Mouse (Mus musculus): ENCODE measurements around the gene Cryba4. TPM values are rescaled to one million over a fixed set of nuclear protein-coding genes. Genes with fewer than 3 reads are reported as not detected.

Cryba4 gene
- polyA plus RNA-seq, 1 experiment from 2014 or later, result 3.0 TPM

GRCm38 (mm10) chr5:112220203-112220602, 32.1 kb downstream of the Cryba4 start:
- WGBS, result 72% methylated on average over 8 of the region's 8 CpGs
- Histone ChIP-seq H3K4me2 (ENCODE audit: low read length) (no peak overlapping the region), H3K27ac (ENCODE audit: low read depth) (no peak overlapping the region), H3K36me3 (ENCODE audit: control insufficient read depth, insufficient read depth, low read length) (no peaks in the 10 kb centered on the region), H3K4me3 (ENCODE audit: low read depth, low read length) (no peak overlapping the region), H3K9ac (ENCODE audit: low read length) (no peak overlapping the region), H3K27me3 (replicated peaks; ENCODE audit: control insufficient read depth, insufficient read depth, low read length) (peaks cover 8% of the 10 kb centered on the region; the same call in 1 of the 2 replicates), H3K4me1 (replicated peaks; ENCODE audit: control insufficient read depth, insufficient read depth, low read length) (peaks cover 9% of the 10 kb centered on the region), H3K9me3 (ENCODE audit: control insufficient read depth, low read length) (no peaks in the 10 kb centered on the region)
- DNase-seq (ENCODE audit: low spot score) (no peak), ATAC-seq (replicated peaks; ENCODE audit: low FRiP score, low TSS enrichment, low read depth) (no peak)

- Histone ChIP-seq H3K4me1 (replicated peaks; ENCODE audit: control insufficient read depth, insufficient read depth, low read length) (peaks cover 11% of the 10 kb centered on the region), H3K27ac (ENCODE audit: low read depth) (no peak overlapping the region), H3K4me2 (ENCODE audit: low read length) (no peak overlapping the region), H3K9ac (ENCODE audit: low read length) (no peak overlapping the region), H3K4me3 (ENCODE audit: low read depth, low read length) (no peak overlapping the region), H3K27me3 (replicated peaks; ENCODE audit: control insufficient read depth, insufficient read depth, low read length) (0 out of 2 replicates have a peak, but pooled peaks cover 1% of the 10 kb centered on the region), H3K9me3 (ENCODE audit: control insufficient read depth, low read length) (no peaks in the 10 kb centered on the region), H3K36me3 (ENCODE audit: control insufficient read depth, insufficient read depth, low read length) (no peaks in the 10 kb centered on the region)
- no peak for DNase-seq (ENCODE audit: low spot score)
- ATAC-seq (replicated peaks; ENCODE audit: low FRiP score, low TSS enrichment, low read depth), result no peak
- WGBS, result 45% methylated on average over 1 of the region's 1 CpGs
These were observed 32.9 kb downstream of the Cryba4 start for GRCm38 (mm10) chr5:112219398-112219797.

GRCm38 (mm10) chr5:112218679-112219078, 33.6 kb downstream of the Cryba4 start:
- Histone ChIP-seq H3K36me3 (ENCODE audit: control insufficient read depth, insufficient read depth, low read length) (no peaks in the 10 kb centered on the region), H3K27ac (ENCODE audit: low read depth) (no peak overlapping the region), H3K9ac (ENCODE audit: low read length) (no peak overlapping the region), H3K4me1 (replicated peaks; ENCODE audit: control insufficient read depth, insufficient read depth, low read length) (peaks cover 17% of the 10 kb centered on the region), H3K9me3 (ENCODE audit: control insufficient read depth, low read length) (no peaks in the 10 kb centered on the region), H3K27me3 (replicated peaks; ENCODE audit: control insufficient read depth, insufficient read depth, low read length) (no peaks in the 10 kb centered on the region), H3K4me3 (ENCODE audit: low read depth, low read length) (no peak overlapping the region), H3K4me2 (ENCODE audit: low read length) (no peak overlapping the region)
- no peak for ATAC-seq (replicated peaks; ENCODE audit: low FRiP score, low TSS enrichment, low read depth)
- no peak for DNase-seq (ENCODE audit: low spot score)
- WGBS, result 75% methylated on average over 4 of the region's 4 CpGs

- DNase-seq (ENCODE audit: low spot score), result no peak
- 64% methylated on average over 22 of the region's 22 CpGs for WGBS
- no peak for ATAC-seq (replicated peaks; ENCODE audit: low FRiP score, low TSS enrichment, low read depth)
- no peaks in the 10 kb centered on the region for H3K9me3 ChIP-seq (ENCODE audit: control insufficient read depth, low read length)
- H3K4me3 ChIP-seq (ENCODE audit: low read depth, low read length), result no peak overlapping the region
- H3K27me3 ChIP-seq (replicated peaks; ENCODE audit: control insufficient read depth, insufficient read depth, low read length), result no peaks in the 10 kb centered on the region
- peaks cover 18% of the 10 kb centered on the region for H3K4me1 ChIP-seq (replicated peaks; ENCODE audit: control insufficient read depth, insufficient read depth, low read length)
- H3K4me2 ChIP-seq (ENCODE audit: low read length), result no peak overlapping the region
- no peak overlapping the region for H3K27ac ChIP-seq (ENCODE audit: low read depth)
- H3K36me3 ChIP-seq (ENCODE audit: control insufficient read depth, insufficient read depth, low read length), result no peaks in the 10 kb centered on the region
- H3K9ac ChIP-seq (ENCODE audit: low read length), result no peak overlapping the region
These were observed 35.3 kb downstream of the Cryba4 start for GRCm38 (mm10) chr5:112217031-112217430.

- DNase-seq (ENCODE audit: low spot score), result no peak
- ATAC-seq (replicated peaks; ENCODE audit: low FRiP score, low TSS enrichment, low read depth), result no peak
- no peaks in the 10 kb centered on the region for H3K27me3 ChIP-seq (replicated peaks; ENCODE audit: control insufficient read depth, insufficient read depth, low read length)
- H3K27ac ChIP-seq (ENCODE audit: low read depth), result peak overlapping the region; percentile 57; the same call in 1 of the 2 replicates
- H3K36me3 ChIP-seq (ENCODE audit: control insufficient read depth, insufficient read depth, low read length), result no peaks in the 10 kb centered on the region
- WGBS, result 72% methylated on average over 7 of the region's 7 CpGs
- no peak overlapping the region for H3K4me2 ChIP-seq (ENCODE audit: low read length)
- peaks cover 18% of the 10 kb centered on the region for H3K4me1 ChIP-seq (replicated peaks; ENCODE audit: control insufficient read depth, insufficient read depth, low read length)
- no peak overlapping the region for H3K4me3 ChIP-seq (ENCODE audit: low read depth, low read length)
- H3K9ac ChIP-seq (ENCODE audit: low read length), result no peak overlapping the region
- no peaks in the 10 kb centered on the region for H3K9me3 ChIP-seq (ENCODE audit: control insufficient read depth, low read length)
These were observed 36.0 kb downstream of the Cryba4 start for GRCm38 (mm10) chr5:112216335-112216734.

- no peaks in the 10 kb centered on the region for H3K9me3 ChIP-seq (ENCODE audit: control insufficient read depth, low read length)
- no peak for ATAC-seq (replicated peaks; ENCODE audit: low FRiP score, low TSS enrichment, low read depth)
- DNase-seq (ENCODE audit: low spot score), result no peak
- 36% methylated on average over 9 of the region's 9 CpGs for WGBS
- peaks cover 18% of the 10 kb centered on the region for H3K4me1 ChIP-seq (replicated peaks; ENCODE audit: control insufficient read depth, insufficient read depth, low read length)
- peak overlapping the region; percentile 16; the same call in 1 of the 2 replicates for H3K9ac ChIP-seq (ENCODE audit: low read length)
- H3K27me3 ChIP-seq (replicated peaks; ENCODE audit: control insufficient read depth, insufficient read depth, low read length), result no peaks in the 10 kb centered on the region
- H3K36me3 ChIP-seq (ENCODE audit: control insufficient read depth, insufficient read depth, low read length), result no peaks in the 10 kb centered on the region
- no peak overlapping the region for H3K4me3 ChIP-seq (ENCODE audit: low read depth, low read length)
- H3K4me2 ChIP-seq (ENCODE audit: low read length), result peak overlapping the region; percentile 35
- peak overlapping the region; percentile 57 for H3K27ac ChIP-seq (ENCODE audit: low read depth)
These were observed 36.5 kb downstream of the Cryba4 start for GRCm38 (mm10) chr5:112215801-112216251.

- WGBS, result 22% methylated on average over 12 of the region's 12 CpGs
- H3K27me3 ChIP-seq (replicated peaks; ENCODE audit: control insufficient read depth, insufficient read depth, low read length), result no peaks in the 10 kb centered on the region
- H3K4me2 ChIP-seq (ENCODE audit: low read length), result peak overlapping the region; percentile 35
- H3K36me3 ChIP-seq (ENCODE audit: control insufficient read depth, insufficient read depth, low read length), result no peaks in the 10 kb centered on the region
- H3K27ac ChIP-seq (ENCODE audit: low read depth), result peak overlapping the region; percentile 57; the same call in 1 of the 2 replicates
- peak overlapping the region; percentile 16; the same call in 1 of the 2 replicates for H3K9ac ChIP-seq (ENCODE audit: low read length)
- H3K4me3 ChIP-seq (ENCODE audit: low read depth, low read length), result no peak overlapping the region
- DNase-seq (ENCODE audit: low spot score) (no peak), ATAC-seq (replicated peaks; ENCODE audit: low FRiP score, low TSS enrichment, low read depth) (no peak)
- H3K9me3 ChIP-seq (ENCODE audit: control insufficient read depth, low read length), result no peaks in the 10 kb centered on the region
- peaks cover 18% of the 10 kb centered on the region for H3K4me1 ChIP-seq (replicated peaks; ENCODE audit: control insufficient read depth, insufficient read depth, low read length)
These were observed 37.0 kb downstream of the Cryba4 start for GRCm38 (mm10) chr5:112215291-112215751.

GRCm38 (mm10) chr5:112214419-112214818, 37.9 kb downstream of the Cryba4 start:
- 4% methylated on average over 10 of the region's 10 CpGs for WGBS
- H3K9ac ChIP-seq (ENCODE audit: low read length), result no peak overlapping the region
- H3K4me1 ChIP-seq (replicated peaks; ENCODE audit: control insufficient read depth, insufficient read depth, low read length), result peaks cover 17% of the 10 kb centered on the region
- no peak for ATAC-seq (replicated peaks; ENCODE audit: low FRiP score, low TSS enrichment, low read depth)
- H3K27me3 ChIP-seq (replicated peaks; ENCODE audit: control insufficient read depth, insufficient read depth, low read length), result no peaks in the 10 kb centered on the region
- no peak overlapping the region for H3K4me2 ChIP-seq (ENCODE audit: low read length)
- peak; percentile 88 for DNase-seq (ENCODE audit: low spot score)
- H3K27ac ChIP-seq (ENCODE audit: low read depth), result no peak overlapping the region
- no peaks in the 10 kb centered on the region for H3K9me3 ChIP-seq (ENCODE audit: control insufficient read depth, low read length)
- no peaks in the 10 kb centered on the region for H3K36me3 ChIP-seq (ENCODE audit: control insufficient read depth, insufficient read depth, low read length)
- no peak overlapping the region for H3K4me3 ChIP-seq (ENCODE audit: low read depth, low read length)
